Mouse (Mus musculus): ENCODE measurements around the gene Cntln. TPM values are rescaled to one million over a fixed set of nuclear protein-coding genes. Genes with fewer than 3 reads are reported as not detected.

The Cntln gene
- 4.9 and 5.7 TPM in 2 replicates for polyA plus RNA-seq (2015; fragmentation: Nextera tagmentation; extraction: Ambion mirVana)

DNA sequence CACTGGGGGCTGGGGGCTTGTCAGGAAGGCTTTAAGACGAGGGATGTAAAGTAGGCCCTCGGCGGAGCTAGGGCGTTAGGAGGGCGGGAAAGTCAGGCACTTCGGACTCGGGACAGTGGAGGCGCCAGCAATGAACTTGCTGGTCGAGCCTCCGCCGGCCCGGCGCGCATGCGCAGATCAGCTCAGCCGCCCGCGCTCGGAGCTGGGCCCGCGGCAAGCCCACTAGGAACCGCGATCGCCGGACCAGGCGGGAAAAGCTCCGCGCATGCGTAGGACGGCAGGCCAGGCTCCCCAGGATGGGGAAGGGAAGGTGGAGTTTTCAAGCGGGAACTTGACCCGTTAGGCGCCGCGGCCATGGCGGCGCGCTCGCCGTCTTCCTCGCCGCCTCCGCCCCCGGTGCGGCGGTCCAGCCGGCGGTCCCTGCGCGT is at the start of gene Cntln:
Cntln (plus strand) TSS at position 199 of the 428 bp plus-strand sequence.
- H3K27ac ChIP-seq, result peak within 1 kb of the TSS; percentile 86
- no peaks in the 10 kb centered on the region for H3K9me3 ChIP-seq
- ATAC-seq (replicated peaks), result peak; percentile 98
- WGBS, result under 1% methylated on average over 50 of the region's 50 CpGs
- no peaks in the 10 kb centered on the region for H3K36me3 ChIP-seq (replicated peaks)
- H3K27me3 ChIP-seq (replicated peaks), result no peaks in the 10 kb centered on the region
- H3K4me2 ChIP-seq, result peak within 1 kb of the TSS; percentile 70
- H3K4me3 ChIP-seq, result peak within 1 kb of the TSS; percentile 68
- H3K9ac ChIP-seq, result peak within 1 kb of the TSS; percentile 77
- H3K4me1 ChIP-seq, result peaks cover 8% of the 10 kb centered on the region

DNA sequence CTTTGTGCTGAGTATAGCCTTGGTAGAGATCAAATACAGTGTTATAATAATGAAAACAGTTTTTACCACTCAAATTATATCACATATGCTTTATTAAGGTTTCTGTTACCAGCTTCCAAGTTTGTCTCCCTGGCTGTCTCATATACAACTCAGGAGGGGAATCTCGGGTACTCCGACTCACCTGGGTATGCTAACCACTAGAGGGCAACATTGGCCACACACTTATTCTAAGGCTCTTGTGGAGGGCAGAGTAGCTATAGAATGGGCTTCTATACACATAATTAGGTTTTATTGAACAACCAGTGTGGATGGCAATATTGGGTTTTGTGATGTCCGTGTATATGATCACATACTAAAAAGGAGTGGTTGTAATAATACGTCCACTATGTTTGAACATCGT is 47.1 kb upstream of the Cntln start:
- 47% methylated on average over 5 of the region's 5 CpGs for WGBS
- H3K36me3 ChIP-seq (replicated peaks), result no peaks in the 10 kb centered on the region
- ATAC-seq (replicated peaks), result no peak

DNA sequence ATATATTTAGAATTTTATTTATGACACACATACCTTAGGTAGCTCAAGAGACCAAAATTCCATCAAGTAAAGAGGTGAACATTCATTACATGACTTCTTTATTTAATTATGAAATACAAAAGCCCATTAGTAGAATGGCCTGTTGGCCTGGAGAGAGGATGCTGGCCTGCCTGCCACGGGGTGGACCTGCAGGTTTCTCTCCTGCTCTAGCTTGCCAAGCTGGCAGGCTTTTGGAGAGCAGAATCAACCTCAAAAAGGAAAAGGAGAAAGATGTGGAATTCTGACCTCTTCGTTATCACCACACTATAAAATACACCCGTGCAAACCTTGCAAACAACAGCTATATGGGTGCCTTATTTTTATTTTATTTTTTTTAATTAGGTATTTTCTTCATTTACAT is 45.6 kb upstream of the Cntln start:
- H3K9ac ChIP-seq, result no peak overlapping the region
- no peak overlapping the region for H3K4me3 ChIP-seq
- H3K4me2 ChIP-seq, result no peak overlapping the region
- H3K9me3 ChIP-seq, result no peaks in the 10 kb centered on the region
- H3K27ac ChIP-seq, result no peak overlapping the region
- WGBS, result 88% methylated on average over 3 of the region's 3 CpGs
- no peaks in the 10 kb centered on the region for H3K27me3 ChIP-seq (replicated peaks)
- ATAC-seq (replicated peaks), result no peak
- no peaks in the 10 kb centered on the region for H3K36me3 ChIP-seq (replicated peaks)
- no peaks in the 10 kb centered on the region for H3K4me1 ChIP-seq

More for the DNA sequence above, 47.1 kb upstream of the Cntln start:
- H3K4me1 ChIP-seq, result no peaks in the 10 kb centered on the region
- no peak overlapping the region for H3K27ac ChIP-seq
- H3K4me3 ChIP-seq, result no peak overlapping the region
- no peak overlapping the region for H3K9ac ChIP-seq
- H3K9me3 ChIP-seq, result no peaks in the 10 kb centered on the region
- no peaks in the 10 kb centered on the region for H3K27me3 ChIP-seq (replicated peaks)
- no peak overlapping the region for H3K4me2 ChIP-seq

DNA sequence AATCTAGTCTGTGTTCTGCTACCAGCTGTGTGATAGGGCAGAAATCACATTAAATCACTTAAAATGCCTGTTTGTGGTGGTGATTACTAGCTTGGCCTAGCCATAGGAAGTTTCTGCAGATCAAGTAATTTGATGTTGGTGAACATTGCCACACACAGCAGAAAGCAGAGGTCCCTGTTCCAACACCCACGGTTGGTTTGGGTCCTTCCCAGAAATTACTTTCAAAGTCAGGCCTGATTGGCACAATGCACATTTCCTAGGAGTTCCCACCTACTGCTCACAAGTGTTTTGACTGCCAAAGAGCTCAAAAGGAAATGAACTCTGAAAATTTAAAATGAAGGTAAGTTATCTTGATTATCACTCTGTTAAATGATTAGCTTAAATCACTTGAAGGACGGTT is 44.6 kb upstream of the Cntln start:
- Histone ChIP-seq H3K4me1 (no peaks in the 10 kb centered on the region), H3K4me2 (no peak overlapping the region), H3K9ac (no peak overlapping the region), H3K27ac (no peak overlapping the region), H3K36me3 (replicated peaks) (no peaks in the 10 kb centered on the region), H3K9me3 (no peaks in the 10 kb centered on the region), H3K4me3 (no peak overlapping the region), H3K27me3 (replicated peaks) (no peaks in the 10 kb centered on the region)
- 83% methylated on average over 2 of the region's 2 CpGs for WGBS
- ATAC-seq (replicated peaks), result no peak

DNA sequence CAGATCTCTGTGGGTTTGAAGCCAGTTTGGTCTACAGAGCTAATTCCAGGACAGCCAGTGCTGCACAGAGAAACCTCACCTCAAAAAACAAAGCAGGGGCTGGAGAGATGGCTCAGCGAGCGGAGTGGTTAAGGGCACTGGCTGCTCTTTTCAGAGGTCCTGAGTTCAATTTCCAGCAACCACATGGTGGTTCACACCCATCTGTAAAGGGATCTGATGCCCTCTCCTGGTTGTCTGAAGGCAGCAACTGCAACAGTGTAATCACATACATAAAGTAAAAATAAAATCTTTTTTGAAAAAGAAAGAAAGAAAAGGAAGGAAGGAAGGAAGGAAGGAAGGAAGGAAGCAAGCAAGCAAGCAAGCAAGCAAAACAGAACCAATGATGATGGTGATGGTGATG is 26.5 kb upstream of the Cntln start:
- no peak for ATAC-seq (replicated peaks)
- H3K9ac ChIP-seq, result no peak overlapping the region
- H3K27ac ChIP-seq, result no peak overlapping the region
- H3K4me1 ChIP-seq, result no peaks in the 10 kb centered on the region
- H3K36me3 ChIP-seq (replicated peaks), result no peaks in the 10 kb centered on the region
- no peak overlapping the region for H3K4me2 ChIP-seq
- no peaks in the 10 kb centered on the region for H3K9me3 ChIP-seq
- no peak overlapping the region for H3K4me3 ChIP-seq
- no peaks in the 10 kb centered on the region for H3K27me3 ChIP-seq (replicated peaks)
- 79% methylated on average over 2 of the region's 2 CpGs for WGBS

DNA sequence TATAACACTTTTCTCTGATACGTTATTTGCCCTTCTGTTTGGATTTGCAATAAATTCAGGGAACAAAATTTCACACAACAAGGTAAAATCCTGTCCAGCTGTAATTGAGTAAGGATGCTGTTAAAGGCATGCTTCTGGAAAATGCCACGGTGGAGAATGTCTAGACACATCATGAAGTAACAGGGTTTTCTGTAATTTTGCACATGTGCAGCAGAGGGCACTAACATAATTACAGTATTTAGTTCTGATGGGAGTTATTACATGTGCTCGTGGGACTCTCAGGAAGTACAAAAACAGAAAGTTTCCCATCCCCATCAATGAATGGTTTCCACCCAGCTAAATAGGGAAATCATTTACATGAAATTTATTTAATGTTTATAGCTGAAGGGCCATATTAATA is 7.8 kb upstream of the Cntln start:
- no peaks in the 10 kb centered on the region for H3K4me1 ChIP-seq
- H3K4me2 ChIP-seq, result no peak overlapping the region
- no peaks in the 10 kb centered on the region for H3K36me3 ChIP-seq (replicated peaks)
- no peak overlapping the region for H3K4me3 ChIP-seq
- H3K9ac ChIP-seq, result no peak overlapping the region
- H3K27ac ChIP-seq, result no peak overlapping the region
- H3K9me3 ChIP-seq, result no peaks in the 10 kb centered on the region
- ATAC-seq (replicated peaks), result no peak
- H3K27me3 ChIP-seq (replicated peaks), result no peaks in the 10 kb centered on the region
- WGBS, result 41% methylated on average over 3 of the region's 3 CpGs

DNA sequence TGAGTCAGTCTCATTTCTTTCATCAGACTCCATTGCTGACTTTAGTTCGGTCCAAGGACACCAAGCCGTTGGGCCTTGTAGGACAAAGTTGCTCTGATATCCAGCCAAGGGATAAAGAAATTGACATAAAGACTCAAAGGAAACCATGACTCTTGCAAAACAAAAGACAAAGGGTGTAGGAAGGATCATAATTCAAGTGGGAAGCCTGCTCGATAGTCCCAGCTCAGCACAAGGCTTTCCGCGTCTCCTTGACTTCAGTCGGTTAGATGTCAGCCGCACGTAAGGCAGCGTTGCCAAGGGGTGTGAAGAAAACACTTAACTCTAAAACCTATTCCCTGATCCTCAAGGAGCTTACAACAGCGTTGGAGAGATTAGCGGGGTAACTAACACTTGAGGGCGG is 463 bp upstream of the Cntln start:
- Histone ChIP-seq H3K9ac (peak overlapping the region; percentile 77; the same call in 1 of the 2 replicates), H3K9me3 (no peaks in the 10 kb centered on the region), H3K27ac (peak overlapping the region; percentile 86)

DNA sequence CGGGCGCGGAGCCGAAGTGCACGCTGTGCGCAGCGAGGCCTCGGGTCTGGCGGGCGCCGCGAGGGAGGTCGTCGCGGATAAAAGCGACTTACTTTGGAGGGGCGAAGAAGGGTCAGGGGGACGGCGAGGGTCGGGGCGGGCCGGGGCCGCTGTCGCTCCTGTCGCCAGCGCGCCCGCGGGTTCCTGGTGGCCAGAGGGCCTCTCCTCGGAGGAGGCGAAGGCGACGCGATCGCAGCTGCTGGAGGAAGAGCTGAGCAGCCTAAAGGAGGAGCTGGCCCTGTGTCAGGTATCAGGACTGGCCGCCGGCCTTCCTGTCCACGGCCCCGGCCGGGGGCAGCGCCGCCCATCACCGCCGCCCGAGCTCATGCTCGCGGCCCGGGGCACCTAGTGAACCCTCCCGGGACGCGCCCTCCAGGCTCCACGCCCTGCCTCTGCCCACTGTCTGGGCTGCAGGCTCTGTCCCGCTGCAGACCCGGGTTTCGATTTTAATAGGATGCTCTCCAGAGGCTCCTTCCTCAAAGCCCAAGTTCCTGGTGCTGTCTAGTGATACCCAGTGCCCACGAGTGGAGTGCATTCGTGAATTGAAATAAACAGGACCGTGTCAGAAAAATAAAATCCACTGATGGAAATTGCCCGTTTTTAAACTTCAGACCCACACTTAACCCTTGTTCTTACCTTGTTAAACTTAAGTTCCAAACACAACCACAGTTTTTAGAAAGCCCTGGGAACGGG is 596 bp downstream of the Cntln start:
- peak overlapping the region; percentile 70 for H3K4me2 ChIP-seq
- 2% methylated on average over 60 of the region's 60 CpGs for WGBS
- H3K27me3 ChIP-seq (replicated peaks), result no peaks in the 10 kb centered on the region
- H3K9ac ChIP-seq, result peak overlapping the region; percentile 77
- H3K36me3 ChIP-seq (replicated peaks), result no peaks in the 10 kb centered on the region
- H3K4me3 ChIP-seq, result peak overlapping the region; percentile 68
- H3K4me1 ChIP-seq, result peaks cover 8% of the 10 kb centered on the region
- H3K27ac ChIP-seq, result peak overlapping the region; percentile 86
- H3K9me3 ChIP-seq, result no peaks in the 10 kb centered on the region
- ATAC-seq (replicated peaks), result peak; percentile 87

More for the DNA sequence above, 463 bp upstream of the Cntln start:
- H3K4me3 ChIP-seq, result peak overlapping the region; percentile 68
- no peaks in the 10 kb centered on the region for H3K36me3 ChIP-seq (replicated peaks)
- H3K4me2 ChIP-seq, result peak overlapping the region; percentile 70
- WGBS, result 49% methylated on average over 12 of the region's 12 CpGs
- H3K27me3 ChIP-seq (replicated peaks), result no peaks in the 10 kb centered on the region
- peak; percentile 53; the same call in 1 of the 2 replicates for ATAC-seq (replicated peaks)
- H3K4me1 ChIP-seq, result peaks cover 8% of the 10 kb centered on the region

DNA sequence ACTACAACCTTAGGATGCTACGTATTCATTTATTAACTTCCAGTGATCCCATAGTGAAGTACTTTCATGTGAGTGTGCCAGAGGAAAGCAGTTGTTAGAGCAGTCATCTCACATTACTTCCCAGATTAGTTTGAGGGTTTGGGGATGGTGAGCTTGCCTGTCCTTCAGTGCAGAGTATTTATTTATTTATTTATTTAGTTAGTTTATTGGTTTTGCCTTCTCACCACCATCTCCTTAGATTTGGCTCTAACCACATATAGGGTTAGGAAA is 1.1 kb downstream of the Cntln start:
- Histone ChIP-seq H3K4me3 (peak overlapping the region; percentile 68), H3K9ac (peak overlapping the region; percentile 77), H3K4me2 (peak overlapping the region; percentile 70), H3K27ac (no peak overlapping the region), H3K9me3 (no peaks in the 10 kb centered on the region), H3K36me3 (replicated peaks) (no peaks in the 10 kb centered on the region), H3K4me1 (peaks cover 8% of the 10 kb centered on the region), H3K27me3 (replicated peaks) (no peaks in the 10 kb centered on the region)
- WGBS, result 35% methylated on average over 1 of the region's 1 CpGs
- ATAC-seq (replicated peaks), result no peak

DNA sequence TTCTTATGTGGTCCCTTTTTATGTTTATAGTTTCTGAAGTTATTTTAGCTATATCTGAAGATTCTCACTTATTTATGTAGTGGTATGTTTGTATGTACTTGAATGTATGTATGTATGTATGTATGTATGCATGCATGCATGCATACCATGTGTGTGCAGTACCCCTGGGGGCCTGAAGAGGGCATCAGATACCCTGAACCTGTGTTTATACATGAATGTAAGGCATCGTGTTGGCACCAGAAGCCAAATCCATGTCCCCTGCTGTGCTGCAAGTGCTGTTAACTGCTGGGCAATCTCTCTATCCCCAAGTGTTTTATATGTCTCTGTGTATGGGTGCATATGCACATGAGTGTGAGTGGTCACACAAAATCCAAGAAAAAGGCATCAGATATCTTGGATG is 34.3 kb downstream of the Cntln start:
- H3K27me3 ChIP-seq (replicated peaks), result no peaks in the 10 kb centered on the region
- no peak overlapping the region for H3K4me2 ChIP-seq
- WGBS, result 80% methylated on average over 1 of the region's 1 CpGs
- H3K9me3 ChIP-seq, result no peaks in the 10 kb centered on the region
- no peak overlapping the region for H3K4me3 ChIP-seq
- H3K9ac ChIP-seq, result no peak overlapping the region
- no peaks in the 10 kb centered on the region for H3K4me1 ChIP-seq
- no peak overlapping the region for H3K27ac ChIP-seq
- no peaks in the 10 kb centered on the region for H3K36me3 ChIP-seq (replicated peaks)
- ATAC-seq (replicated peaks), result no peak

DNA sequence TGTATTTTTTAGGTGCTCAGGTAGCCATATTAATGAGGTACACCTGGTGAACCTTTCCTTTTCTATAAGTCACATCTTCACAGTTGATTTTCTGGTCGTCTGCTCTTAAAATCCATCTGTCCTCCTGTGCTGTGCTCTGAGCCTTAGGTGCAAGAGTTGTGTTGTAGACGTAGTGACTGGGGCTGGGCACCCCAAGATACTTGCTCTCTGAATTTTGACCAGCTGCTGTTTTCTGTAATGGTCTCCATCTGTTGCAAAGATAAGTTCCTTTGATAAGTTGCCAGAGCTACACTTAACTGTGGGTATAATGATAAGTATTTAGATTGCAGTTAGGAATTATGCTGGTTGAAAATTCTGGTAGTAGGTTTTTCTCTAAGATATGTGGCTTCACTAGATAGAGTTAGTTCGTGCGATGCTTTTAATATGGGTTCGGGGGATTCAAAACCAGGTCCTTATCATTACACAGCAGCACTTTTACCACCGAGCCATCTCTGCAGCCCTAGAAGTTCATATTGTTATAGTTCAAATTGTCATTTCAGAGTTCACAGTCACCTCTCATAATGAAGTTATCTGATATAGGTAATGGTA is 50.3 kb downstream of the Cntln start:
- WGBS, result 92% methylated on average over 6 of the region's 6 CpGs
- ATAC-seq (replicated peaks), result no peak

DNA sequence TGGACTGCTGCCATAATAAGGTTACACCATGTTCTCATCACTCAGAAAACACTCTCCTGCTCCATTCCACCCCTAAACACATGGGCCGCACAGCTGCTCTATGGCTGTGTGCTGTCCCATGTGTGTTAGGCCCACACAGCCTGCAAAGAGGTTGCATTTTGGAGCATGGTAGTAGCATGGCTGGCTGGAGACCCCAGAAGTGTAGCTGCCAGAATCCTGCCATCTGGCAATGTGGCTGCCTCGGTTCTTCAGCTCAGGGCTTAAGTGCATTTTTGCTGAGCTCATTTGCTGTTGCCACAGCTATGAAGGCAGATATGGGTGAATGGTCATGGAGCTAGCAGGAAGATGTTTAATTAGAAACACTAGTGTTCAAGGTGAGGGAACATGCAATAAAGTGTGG is 58.0 kb downstream of the Cntln start:
- no peaks in the 10 kb centered on the region for H3K27me3 ChIP-seq (replicated peaks)
- peak; percentile 42; the same call in 1 of the 2 replicates for ATAC-seq (replicated peaks)
- no peaks in the 10 kb centered on the region for H3K4me1 ChIP-seq
- 55% methylated on average over 2 of the region's 2 CpGs for WGBS
- no peak overlapping the region for H3K9ac ChIP-seq
- H3K4me3 ChIP-seq, result no peak overlapping the region
- no peaks in the 10 kb centered on the region for H3K9me3 ChIP-seq
- no peak overlapping the region for H3K27ac ChIP-seq
- H3K4me2 ChIP-seq, result no peak overlapping the region
- no peaks in the 10 kb centered on the region for H3K36me3 ChIP-seq (replicated peaks)

More for the DNA sequence above, 50.3 kb downstream of the Cntln start:
- Histone ChIP-seq H3K4me1 (no peaks in the 10 kb centered on the region), H3K9me3 (no peaks in the 10 kb centered on the region), H3K4me3 (no peak overlapping the region), H3K4me2 (no peak overlapping the region), H3K36me3 (replicated peaks) (no peaks in the 10 kb centered on the region), H3K27ac (no peak overlapping the region), H3K27me3 (replicated peaks) (no peaks in the 10 kb centered on the region), H3K9ac (no peak overlapping the region)

DNA sequence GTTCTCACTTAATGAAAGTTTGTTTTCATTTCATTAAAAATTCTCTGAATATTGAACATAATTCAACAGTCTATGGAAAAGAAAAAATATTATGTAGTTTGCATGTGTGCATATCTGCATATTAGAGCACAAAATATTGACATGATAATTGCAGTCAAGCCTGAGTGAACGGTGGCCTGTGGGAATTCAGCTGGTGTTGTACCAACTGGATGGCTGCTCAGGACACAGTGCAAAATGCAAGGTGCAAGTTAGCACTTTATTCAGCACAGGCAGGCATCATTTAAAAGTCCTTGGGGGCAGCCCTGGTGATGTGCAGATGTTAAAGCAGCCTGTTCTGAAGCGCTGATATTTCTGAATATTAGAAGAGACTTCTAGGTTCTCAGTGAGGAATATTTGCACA is 58.5 kb downstream of the Cntln start:
- H3K9me3 ChIP-seq, result no peaks in the 10 kb centered on the region
- no peak for ATAC-seq (replicated peaks)
- 53% methylated on average over 2 of the region's 2 CpGs for WGBS
- H3K27ac ChIP-seq, result no peak overlapping the region
- no peak overlapping the region for H3K9ac ChIP-seq
- H3K4me3 ChIP-seq, result no peak overlapping the region
- no peaks in the 10 kb centered on the region for H3K36me3 ChIP-seq (replicated peaks)
- no peaks in the 10 kb centered on the region for H3K27me3 ChIP-seq (replicated peaks)
- H3K4me2 ChIP-seq, result no peak overlapping the region
- H3K4me1 ChIP-seq, result no peaks in the 10 kb centered on the region

Measured in midbrain, embryonic 15.5 days (tissue).